Mouse (Mus musculus) heart, postnatal 0 days (tissue): ENCODE data around the gene Cntn5.

Source experiments
- CTCF ChIP-seq: IDR thresholded peaks from 2 replicates; pipeline ENCODE4 v1.5.1; 2016; ENCODE audit warnings: antibody characterized with exemption, control low read depth, low read depth
- EP300 ChIP-seq: IDR thresholded peaks from 2 replicates; pipeline ENCODE4 v1.6.1; 2016; ENCODE audit warnings: antibody characterized with exemption, low read depth

DNA sequence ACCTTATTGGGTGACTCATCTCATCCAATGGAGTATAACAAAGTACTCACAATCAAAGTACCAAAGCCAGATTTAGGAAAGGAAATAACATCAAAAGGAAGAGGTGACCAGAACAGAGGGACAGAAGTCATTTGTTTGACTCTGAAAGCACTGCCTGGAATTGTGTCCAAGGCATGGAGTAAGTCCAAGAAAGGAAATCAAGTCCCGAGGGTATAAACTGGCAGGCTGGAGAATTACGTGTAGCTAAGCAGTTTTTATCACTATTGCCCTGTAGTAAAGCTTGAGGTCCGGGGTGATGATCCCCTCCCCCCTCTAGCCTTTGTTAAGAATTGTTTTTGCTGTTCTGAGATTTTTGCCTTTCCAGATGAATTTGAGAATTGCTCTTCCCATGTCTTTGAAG, 185.6 kb downstream of the Cntn5 start:
- TF ChIP-seq CTCF: no peak
- TF ChIP-seq EP300: no peak
